ENCODE assay signal across 9 mouse cellular contexts in the genomic region with DNA sequence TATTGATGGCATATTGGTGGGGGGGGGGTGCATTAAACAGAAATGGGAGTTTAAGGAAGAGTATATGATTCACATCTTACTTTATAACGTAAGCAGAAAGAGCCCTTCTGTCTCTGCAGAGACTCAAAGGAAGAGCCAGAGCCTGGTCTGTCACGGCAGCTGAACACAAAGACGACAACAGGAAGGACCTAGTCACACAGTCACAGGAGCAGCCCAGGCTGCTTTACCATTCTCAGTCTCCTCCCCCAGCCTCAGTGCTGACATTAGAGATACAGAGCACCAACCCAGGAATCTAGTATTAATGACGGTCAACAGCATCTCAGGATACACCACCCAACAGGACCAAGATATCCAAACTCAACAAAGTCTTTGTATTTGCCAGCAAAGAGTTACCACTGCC.
DNase-seq lines count a peak whose midpoint lies in the region; ATAC-seq and TF ChIP-seq lines count a peak whose summit lies in the region.
"Had no signal": no experiment of that assay in that cellular context is flagged by ENCODE, and none has a peak within 500 bp of the region (broad histone marks: within the 10 kb centered on the region; RNA-seq: fewer than 3 reads in every experiment).

No protein-coding gene starts in this region.

- no peak overlapping the region for H3K4me3 ChIP-seq in kidney, adult 2 months (ENCODE audit: insufficient read depth, low read depth, low read length)
- no peak overlapping the region for H3K4me3 ChIP-seq in kidney, embryonic 14.5 days (ENCODE audit: low read length)
- H3K4me3 ChIP-seq in intestine, embryonic 16.5 days (ENCODE audit: low read length), result no peak overlapping the region
- H3K4me3 ChIP-seq: lung, embryonic 15.5 days had no signal

- no peaks in the 10 kb centered on the region for H3K36me3 ChIP-seq in kidney, adult 2 months (ENCODE audit: control insufficient read depth, insufficient read depth, low read length)
- H3K36me3 ChIP-seq in kidney, embryonic 14.5 days (ENCODE audit: control insufficient read depth, insufficient read depth, low read length), result no peaks in the 10 kb centered on the region
- H3K36me3 ChIP-seq in intestine, embryonic 16.5 days (ENCODE audit: control insufficient read depth, insufficient read depth, low read length), result no peaks in the 10 kb centered on the region
- H3K36me3 ChIP-seq: lung, embryonic 15.5 days had no signal

- no peak overlapping the region for H3K9ac ChIP-seq in kidney, embryonic 14.5 days (ENCODE audit: low read depth, low read length)
- no peak overlapping the region for H3K9ac ChIP-seq in intestine, embryonic 16.5 days (ENCODE audit: low read depth, low read length)
- H3K9ac ChIP-seq: lung, embryonic 15.5 days had no signal

- H3K27me3 ChIP-seq in kidney, adult 2 months (replicated peaks; ENCODE audit: control insufficient read depth, insufficient read depth, low read length), result no peaks in the 10 kb centered on the region
- no peaks in the 10 kb centered on the region for H3K27me3 ChIP-seq in kidney, embryonic 14.5 days (ENCODE audit: control insufficient read depth, insufficient read depth, low read length)
- H3K27me3 ChIP-seq in intestine, embryonic 16.5 days (replicated peaks; ENCODE audit: control insufficient read depth, insufficient read depth, low read length), result no peaks in the 10 kb centered on the region
- H3K27me3 ChIP-seq: lung, embryonic 15.5 days had no signal

- 25% methylated on average over 4 of the region's 4 CpGs for WGBS in kidney, adult 2 months
- 19% methylated on average over 4 of the region's 4 CpGs for WGBS in kidney, embryonic 14.5 days
- 39% methylated on average over 4 of the region's 4 CpGs for WGBS in intestine, embryonic 16.5 days

- no peaks in the 10 kb centered on the region for H3K9me3 ChIP-seq in kidney, embryonic 14.5 days (ENCODE audit: control insufficient read depth, low read length)
- H3K9me3 ChIP-seq in intestine, embryonic 16.5 days (ENCODE audit: control insufficient read depth, low read length), result no peaks in the 10 kb centered on the region
- H3K9me3 ChIP-seq: lung, embryonic 15.5 days had no signal

- no peak for TF ChIP-seq CTCF in kidney, adult 2 months (conservative IDR thresholded peaks at IDR 0.05; ENCODE audit: insufficient read depth, insufficient read length, low read depth, low read length)

- no peak overlapping the region for H3K27ac ChIP-seq in kidney, adult 2 months (ENCODE audit: insufficient read depth, low read depth, low read length)
- no peak overlapping the region for H3K27ac ChIP-seq in kidney, embryonic 14.5 days (ENCODE audit: low read depth, low read length)
- H3K27ac ChIP-seq in intestine, embryonic 16.5 days (ENCODE audit: low read length), result no peak overlapping the region
- H3K27ac ChIP-seq: lung, embryonic 15.5 days had no signal

- peak; percentile 49 for DNase-seq in kidney, adult 2 months
- peak; percentile 36 for DNase-seq in kidney, postnatal 14 days
- DNase-seq in spleen, postnatal 36 days (ENCODE audit: low spot score in 2 of 2), result peak; percentile 84 to 86
- no peak for DNase-seq in cerebellum, adult 11-12 months
- no peak for DNase-seq in adrenal gland, adult 2 months

- H3K4me2 ChIP-seq in kidney, embryonic 14.5 days (replicated peaks; ENCODE audit: low read depth, low read length), result no peak overlapping the region
- no peak overlapping the region for H3K4me2 ChIP-seq in intestine, embryonic 16.5 days (ENCODE audit: low read depth, low read length)
- H3K4me2 ChIP-seq: lung, embryonic 15.5 days had no signal

- no peak for ATAC-seq in kidney, embryonic 14.5 days (ENCODE audit: low FRiP score, low TSS enrichment)
- ATAC-seq in activated CD4-positive, CD25-positive, alpha-beta regulatory T cell, adult 4 months, result peak; percentile 80
- no peak for ATAC-seq in intestine, embryonic 16.5 days

- H3K4me1 ChIP-seq in kidney, adult 2 months (ENCODE audit: control insufficient read depth, insufficient read depth, low read length), result peaks cover 26% of the 10 kb centered on the region
- peaks cover 23% of the 10 kb centered on the region; the same call in 1 of the 2 replicates for H3K4me1 ChIP-seq in kidney, embryonic 14.5 days (ENCODE audit: control insufficient read depth, insufficient read depth, low read length)
- H3K4me1 ChIP-seq in intestine, embryonic 16.5 days (ENCODE audit: control insufficient read depth, insufficient read depth, low read length), result peaks cover 37% of the 10 kb centered on the region

- TF ChIP-seq POLR2A in kidney, adult 2 months (IDR thresholded peaks at IDR 0.05; ENCODE audit: low read depth, low read length), result no peak

Comparison
In these comparisons a context has a peak if more than half of its experiments do, and no peak if none do; other contexts are left out.
1. DNase-seq: peak in kidney, adult 2 months (single experiment), kidney, postnatal 14 days (single experiment) and spleen, postnatal 36 days (2 of 2); none in cerebellum, adult 11-12 months (single experiment) and adrenal gland, adult 2 months (single experiment).